Mouse (Mus musculus) adrenal gland, adult 18-20 months (tissue): ENCODE data around the gene Ears2. TPM values are rescaled to one million over a fixed set of nuclear protein-coding genes. Genes with fewer than 3 reads are reported as not detected.

Source experiments
- DNase-seq, 2 experiments: peaks; one replicate each; pipeline ENCODE4 v3.0.0; 2021 to 2022; ENCODE audit warnings: low spot score in 2 of 2
- long read RNA-seq, 2 experiments: library from polyadenylated mRNA; stranded (forward); transcript quantifications; one replicate each; pipeline ENCODE4 v2.0.0; 2021
- total RNA-seq, 2 experiments: library from RNA; stranded (reverse); gene quantifications; 1 replicate in 1 of 2; 2 replicates in 1 of 2; pipeline ENCODE4 v1.2.3; 2021

Gene Ears2
- total RNA-seq: 10 to 100 TPM; 20.9 to 23.5 TPM
- long read RNA-seq, experiment 1, transcript Ears2-201 (9 exons, 2,046 nt): major isoform, 21 of 31 reads
- long read RNA-seq, experiment 1, partial matches to known transcripts: 1 of 31 reads
- long read RNA-seq, experiment 1, other reads (novel, unspliced or antisense): 5 of 31 reads
- long read RNA-seq, experiment 2, transcript Ears2-201 (9 exons, 2,046 nt): major isoform, 35 of 44 reads
- long read RNA-seq, experiment 2, partial matches to known transcripts: 3 of 44 reads
- long read RNA-seq, experiment 2, other reads (novel, unspliced or antisense): 5 of 44 reads

DNA sequence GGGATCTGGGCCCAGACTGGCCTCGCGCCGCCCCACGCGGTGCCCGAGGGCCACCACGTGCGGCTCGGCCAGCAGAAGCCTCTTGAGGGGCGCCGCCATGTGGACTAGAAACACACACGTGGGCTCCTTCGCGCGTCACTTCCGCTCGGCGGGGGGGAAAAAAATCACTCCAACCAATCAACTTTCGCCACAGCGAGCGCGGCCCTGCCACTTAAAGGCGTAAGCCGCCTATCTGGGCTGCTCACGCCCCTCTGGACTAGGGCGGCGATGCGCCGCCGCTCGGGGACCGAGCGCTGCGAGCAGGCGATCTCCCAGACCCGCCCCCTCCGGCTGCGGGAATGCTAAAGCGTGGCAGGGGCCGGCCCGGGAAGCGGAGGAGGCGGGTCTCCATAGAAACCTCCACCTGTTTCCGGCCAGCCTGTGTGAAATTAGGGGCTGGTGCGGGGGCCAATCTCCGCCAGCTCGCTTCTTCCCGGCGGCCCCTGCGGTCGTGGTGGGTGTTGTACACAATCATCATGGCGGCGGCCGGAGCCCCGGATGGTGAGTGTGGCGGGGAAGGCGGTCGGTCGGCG lies at the start of gene Ears2, which contains the start of gene Ubfd1:
Gene Ears2 (minus strand): TSS at position 319 of the 572 bp plus-strand sequence.
Gene Ubfd1 (plus strand): TSS at position 231 of the 572 bp plus-strand sequence.
- peak; percentile 90 to 92 for DNase-seq

DNA sequence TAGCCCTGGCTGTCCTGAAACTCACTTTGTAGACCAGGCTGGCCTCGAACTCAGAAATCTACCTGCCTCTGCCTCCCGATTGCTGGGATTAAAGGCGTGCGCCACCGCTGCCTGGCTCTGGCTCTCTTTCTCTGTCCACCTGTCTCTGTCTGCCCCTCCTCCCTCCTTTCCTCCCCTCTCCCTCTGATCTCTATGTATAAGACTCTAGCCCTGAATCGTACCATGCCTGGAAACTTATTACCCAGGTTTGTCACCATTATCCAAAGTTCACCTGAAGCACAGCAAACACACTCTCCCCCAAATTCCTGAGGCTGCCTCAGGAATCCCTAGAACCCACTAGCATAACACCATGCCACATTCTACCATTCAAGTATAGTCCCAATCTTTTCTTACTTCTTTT lies 41.1 kb upstream of the Ears2 start:
- DNase-seq: no peak

DNA sequence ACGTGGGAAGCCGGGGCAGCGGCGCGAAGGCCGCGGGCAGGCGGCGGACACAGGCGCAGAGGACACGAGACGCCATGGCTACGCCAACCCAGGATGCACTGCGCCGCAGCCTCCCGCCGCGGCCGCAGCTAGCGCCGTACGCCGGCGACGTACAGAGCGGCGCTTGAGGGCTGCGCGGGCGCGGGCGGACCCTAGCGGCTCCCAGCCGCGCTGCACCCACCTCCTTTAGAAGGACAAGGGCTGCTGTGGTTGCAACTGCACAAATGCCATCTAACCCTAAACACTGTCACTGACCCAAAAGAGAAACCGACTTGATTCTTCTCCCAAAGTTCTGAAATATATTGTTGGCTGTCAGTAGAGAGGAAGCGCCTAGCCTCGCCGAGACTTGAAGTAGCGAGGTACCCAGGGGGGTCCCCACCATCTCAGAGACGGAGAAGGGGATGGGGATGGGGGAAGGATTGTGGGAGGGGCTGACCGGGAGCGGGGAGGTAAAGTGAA lies 34.7 kb upstream of the Ears2 start, which contains the start of gene Ndufab1:
Gene Ndufab1 (minus strand): TSS at position 140 of the 498 bp plus-strand sequence.
- peak; percentile 81 to 85 for DNase-seq

DNA sequence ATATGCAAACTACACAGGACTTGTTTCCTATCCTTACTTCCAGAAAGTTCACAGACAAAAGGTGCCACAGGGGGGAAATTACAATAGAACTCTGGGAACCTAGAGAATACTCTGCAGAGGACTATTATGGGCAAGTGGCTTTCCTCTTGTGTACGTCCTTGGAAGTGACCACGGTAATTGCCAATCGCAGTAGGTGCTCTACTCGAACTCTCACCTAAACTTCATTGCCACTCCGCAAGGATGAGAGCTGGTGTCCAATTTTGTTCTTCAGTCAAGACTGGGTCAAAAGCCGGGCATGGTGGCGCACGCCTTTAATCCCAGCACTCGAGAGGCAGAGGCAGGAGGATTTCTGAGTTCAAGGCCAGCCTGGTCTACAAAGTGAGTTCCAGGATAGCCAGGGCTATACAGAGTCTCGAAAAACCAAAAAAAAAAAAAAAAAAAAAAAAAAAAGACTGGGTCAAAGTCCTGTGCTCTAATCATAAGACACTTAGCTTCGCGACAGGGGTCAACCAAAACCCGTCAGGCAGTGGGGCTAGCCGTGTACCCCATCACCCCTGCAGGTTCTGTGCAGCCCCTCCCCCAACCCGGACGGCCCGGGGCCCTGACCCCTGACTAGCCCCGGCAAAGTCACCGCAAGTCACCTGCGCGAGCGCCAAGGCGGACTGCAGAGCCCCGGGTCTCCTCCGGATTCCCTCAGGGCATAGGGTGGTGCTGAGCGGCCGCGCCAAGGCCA lies 34.1 kb upstream of the Ears2 start:
- peak in 1 of 2 experiments; percentile 61 for DNase-seq

- peak; percentile 16 to 25 for DNase-seq
Observed at GRCm38 (mm10) chr7:122099222-122099621, 32.2 kb upstream of the Ears2 start.

DNA sequence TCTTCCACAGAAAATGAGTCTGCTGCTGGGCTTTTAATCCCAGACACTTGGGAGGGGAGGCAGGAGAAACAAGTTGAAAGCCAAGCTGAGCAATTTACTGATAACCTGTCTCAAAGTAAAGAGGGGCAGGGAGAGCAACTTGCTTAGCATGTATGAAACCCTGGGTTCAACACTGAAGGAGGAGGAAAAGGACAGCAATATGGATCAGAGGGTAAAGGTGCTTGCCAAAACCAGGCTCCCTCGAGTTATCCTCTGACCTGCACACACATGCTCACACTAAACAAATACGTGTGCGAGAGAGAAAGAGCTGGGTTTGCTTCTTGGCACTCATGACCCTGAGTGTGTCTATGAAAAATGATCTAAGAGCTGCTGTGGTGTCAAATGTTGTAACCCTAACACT lies 30.9 kb upstream of the Ears2 start:
- DNase-seq: no peak

GRCm38 (mm10) chr7:122094564-122095330 lies 27.7 kb upstream of the Ears2 start:
- DNase-seq: no peak

- no peak for DNase-seq
Observed at GRCm38 (mm10) chr7:122087195-122087982, 20.3 kb upstream of the Ears2 start.

DNA sequence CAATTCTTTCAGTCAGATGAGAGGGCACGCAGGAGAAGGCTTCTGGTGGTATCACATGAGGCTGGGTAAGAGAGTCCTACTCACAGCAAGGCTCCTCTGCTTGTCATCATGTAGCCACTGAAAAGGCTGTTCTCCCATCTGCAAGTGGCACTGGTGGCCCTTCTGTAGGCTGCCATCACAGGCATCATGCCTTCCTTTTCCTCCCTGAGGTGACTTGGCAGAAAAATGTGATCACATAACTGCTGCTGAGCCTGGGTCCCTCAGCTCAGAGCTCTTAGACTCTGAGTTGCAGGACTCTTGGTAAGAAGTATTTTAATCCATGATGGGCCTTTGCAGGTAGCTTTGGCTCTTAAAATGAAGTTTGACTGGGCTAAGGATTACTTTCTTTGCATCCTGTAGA lies 14.0 kb upstream of the Ears2 start:
- no peak for DNase-seq

DNA sequence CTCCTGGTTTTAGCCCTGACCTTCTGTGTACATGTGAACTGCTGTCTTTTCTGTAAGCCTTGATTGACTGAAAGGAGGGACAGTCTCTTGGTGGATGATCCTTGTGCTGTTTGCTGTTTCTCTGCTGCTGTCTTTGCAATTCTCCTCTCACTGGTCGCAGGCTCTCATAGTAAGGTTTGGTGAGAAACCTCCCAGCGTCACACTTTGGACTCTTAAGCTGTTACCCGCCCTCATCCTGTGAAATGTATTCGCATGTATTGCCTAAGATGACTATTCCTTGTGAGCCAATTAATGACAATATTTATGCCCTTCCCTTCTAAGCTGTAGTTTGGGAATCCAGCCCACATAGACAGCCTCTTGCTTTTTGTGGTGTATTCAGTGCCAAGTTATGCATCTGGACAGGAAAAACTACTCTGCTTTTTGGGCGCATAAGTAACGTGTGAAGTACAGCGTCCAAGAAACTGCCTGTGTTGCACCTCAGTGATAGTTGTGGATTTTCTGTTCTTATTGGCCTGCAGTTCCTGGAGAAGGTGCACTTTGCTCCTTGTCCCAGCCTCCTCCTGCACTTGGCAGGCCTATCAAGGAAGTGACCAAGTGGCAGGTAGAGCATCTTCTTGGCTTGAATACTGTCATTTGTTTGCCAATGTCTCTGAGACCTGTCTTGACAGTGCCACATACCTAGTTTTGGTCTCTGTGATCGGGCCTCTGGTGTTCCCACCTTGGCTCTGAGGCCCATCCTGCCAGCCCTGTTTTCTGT lies 12.9 kb upstream of the Ears2 start:
- no peak for DNase-seq

GRCm38 (mm10) chr7:122074374-122074773 lies 7.3 kb upstream of the Ears2 start:
- no peak for DNase-seq

- DNase-seq: no peak
Observed at GRCm38 (mm10) chr7:122067517-122068381, 686 bp upstream of the Ears2 start.

DNA sequence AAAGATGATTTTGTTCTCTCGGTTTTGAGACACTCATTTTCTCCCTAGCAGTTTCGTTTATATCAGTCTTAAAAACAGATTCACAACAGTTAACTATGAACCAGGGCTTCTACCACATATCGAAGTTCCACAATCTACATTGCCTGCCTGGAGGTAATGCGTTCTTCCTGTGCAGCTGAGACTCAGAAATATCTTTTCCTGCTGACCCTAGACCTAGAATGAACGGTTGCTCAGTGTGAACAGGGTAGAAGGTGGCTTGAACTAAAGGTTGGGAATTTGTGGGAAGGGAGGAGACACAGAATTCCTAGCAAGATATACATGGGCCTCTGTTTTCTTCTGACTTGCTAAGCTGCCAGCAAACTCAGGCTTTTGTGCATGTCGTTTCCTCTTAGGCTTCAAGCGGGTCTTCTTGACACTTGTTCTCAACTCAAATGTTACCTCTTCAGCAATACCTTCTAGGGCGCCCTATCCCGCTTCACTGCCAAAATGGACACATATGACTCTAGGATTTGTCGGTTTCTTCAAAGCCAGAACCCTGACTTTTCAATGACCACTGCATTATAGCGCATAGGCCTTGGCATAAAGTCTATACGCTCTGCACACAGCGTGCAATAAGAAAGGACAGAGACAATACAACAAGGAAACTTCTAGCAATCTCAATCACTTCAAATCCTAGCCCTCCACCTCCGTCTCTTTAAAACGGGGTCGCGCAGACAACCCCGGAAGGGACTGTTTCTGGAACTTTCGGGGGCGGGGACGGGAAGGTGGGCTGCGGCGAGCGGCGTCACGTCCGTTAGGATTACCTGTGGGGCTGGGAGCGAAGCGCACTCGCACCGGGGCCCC lies 740 bp downstream of the Ears2 start:
- DNase-seq: no peak

DNA sequence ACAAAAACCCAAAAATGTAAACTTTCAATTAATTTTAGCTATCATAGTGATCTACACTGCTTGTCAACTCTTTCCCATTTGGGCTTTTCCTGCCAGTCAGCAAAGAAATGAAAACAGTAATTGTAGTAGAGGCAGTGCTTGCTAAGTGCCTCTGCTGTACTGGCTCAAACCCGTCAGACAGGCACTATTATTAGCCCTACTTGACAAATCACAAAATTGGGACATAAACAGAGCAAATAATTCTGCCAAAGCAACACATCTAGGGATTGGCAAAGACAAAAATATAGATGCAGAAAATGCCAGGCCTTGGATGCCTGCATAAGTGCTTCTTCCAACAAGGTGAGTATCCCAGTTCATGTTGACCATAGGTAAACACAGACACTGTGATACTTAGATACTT lies 1.4 kb downstream of the Ears2 start:
- no peak for DNase-seq

DNA sequence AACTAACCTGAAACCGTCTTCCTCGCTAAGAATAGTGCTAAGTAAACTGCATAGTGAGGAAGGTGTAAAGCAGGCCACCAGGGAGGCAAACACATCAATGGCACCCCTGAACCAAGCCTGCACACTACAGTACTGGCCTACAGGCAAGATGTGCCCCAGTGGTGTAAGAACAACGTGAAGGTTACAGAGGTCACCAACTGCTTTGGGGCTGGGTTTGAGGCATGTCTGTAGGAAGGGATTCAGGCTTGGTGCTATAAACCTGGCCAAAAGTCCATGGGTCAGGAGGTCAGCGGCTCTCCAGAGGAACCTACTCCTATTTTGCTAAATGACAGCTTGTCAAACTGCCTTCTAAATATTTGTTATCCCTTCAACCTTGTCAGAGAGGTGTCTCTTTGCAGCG lies 10.4 kb downstream of the Ears2 start:
- DNase-seq: no peak

GRCm38 (mm10) chr7:122050834-122051233 lies 16.2 kb downstream of the Ears2 start:
- DNase-seq: no peak

DNA sequence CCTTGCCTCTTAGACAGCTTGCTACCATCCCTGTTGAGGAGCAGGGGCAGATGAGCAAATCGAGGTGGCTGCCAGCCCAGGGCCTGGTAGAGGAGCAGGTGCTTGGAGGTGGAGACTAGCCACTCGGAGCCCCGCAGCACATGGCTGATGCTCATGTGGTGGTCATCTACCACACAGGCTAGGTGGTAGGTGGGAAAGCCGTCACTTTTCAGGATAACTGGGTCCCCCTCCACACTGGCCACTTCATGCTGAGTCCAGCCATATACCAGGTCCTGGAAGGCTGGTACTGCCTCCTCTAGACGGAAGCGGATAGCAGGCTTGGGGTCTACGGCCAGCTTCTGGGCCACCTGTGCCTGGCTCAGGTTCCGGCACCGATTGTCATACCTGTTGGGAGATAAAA lies 18.9 kb downstream of the Ears2 start:
- no peak for DNase-seq

- no peak for DNase-seq
Observed at GRCm38 (mm10) chr7:122046813-122047212, 20.2 kb downstream of the Ears2 start.
